14 mouse cellular contexts compared by ENCODE assay signal in genomic region chr19:44303502-44303901, GRCm38 (mm10). TPM values are rescaled to one million over a fixed set of nuclear protein-coding genes. Genes with fewer than 3 reads are reported as not detected.
DNase-seq lines count a peak whose midpoint lies in the region; ATAC-seq and TF ChIP-seq lines count a peak whose summit lies in the region.
"Had no signal": no experiment of that assay in that cellular context is flagged by ENCODE, and none has a peak within 500 bp of the region (broad histone marks: within the 10 kb centered on the region; RNA-seq: fewer than 3 reads in every experiment).

No protein-coding gene starts in this region.

- no peaks in the 10 kb centered on the region for H3K9me3 ChIP-seq in MEL (replicated peaks; ENCODE audit: insufficient read depth, low read length)
- no peaks in the 10 kb centered on the region for H3K9me3 ChIP-seq in limb, embryonic 10.5 days (replicated peaks)
- H3K9me3 ChIP-seq: hindbrain, embryonic 13.5 days; limb, embryonic 13.5 days; midbrain, embryonic 15.5 days; stomach, embryonic 15.5 days had no signal

- WGBS in limb, embryonic 10.5 days = 93% methylated on average over 8 of the region's 8 CpGs

- ATAC-seq in frontal cortex, adult (ENCODE audit: low TSS enrichment) = peak; percentile 55
- ATAC-seq in monocyte, adult 5-6 weeks (replicated peaks; ENCODE audit: insufficient number of reproducible peaks, low FRiP score, low TSS enrichment, poor library complexity, severe bottlenecking) = no peak
- ATAC-seq: midbrain, embryonic 15.5 days had no signal

- no peak for DNase-seq in frontal cortex, postnatal 14 days (ENCODE audit: low spot score in 2 of 2)
- DNase-seq in left cerebral cortex, adult 2 months (ENCODE audit: extremely low spot score in 1 of 2, low spot score in 2 of 2) = peak in 1 of 2 experiments; percentile 57
- no peak for DNase-seq in left cerebral cortex, postnatal 4 days
- DNase-seq in MEL (ENCODE audit: low read depth, low spot score) = peak; percentile 37
- peak; percentile 19 for DNase-seq in limb, embryonic 10.5 days (ENCODE audit: low spot score)
- no peak for DNase-seq in adrenal gland, postnatal 36 days
- DNase-seq: kidney, adult 9 months; lung, adult 2 months had no signal

- no peak for TF ChIP-seq RAD21 in MEL (IDR thresholded peaks at IDR 0.05; ENCODE audit: low read depth, low read length)

- intact Hi-C loops in left cerebral cortex, adult 2 months (cut with DNase I) = loop anchor here (1.0 kb wide), 1 partner anchor 29 kb away; no protein-coding TSS in a partner anchor
- intact Hi-C loops in left cerebral cortex, postnatal 4 days (cut with DNase I) = no loop called here

- no peak overlapping the region for H3K9ac ChIP-seq in MEL (ENCODE audit: control insufficient read depth, low read depth, low read length, poor library complexity, severe bottlenecking)
- H3K9ac ChIP-seq: hindbrain, embryonic 13.5 days; limb, embryonic 13.5 days; midbrain, embryonic 15.5 days; stomach, embryonic 15.5 days had no signal

- H3K4me1 ChIP-seq in MEL (ENCODE audit: control insufficient read depth in 1 of 2, insufficient read depth in 2 of 2, low read length in 2 of 2) = peaks cover 4 to 34% of the 10 kb centered on the region in 2 experiments
- H3K4me1 ChIP-seq in limb, embryonic 10.5 days = peaks cover 25% of the 10 kb centered on the region

- TF ChIP-seq POLR2A in MEL (IDR thresholded peaks at IDR 0.05; ENCODE audit: control insufficient read depth in 1 of 2, insufficient read depth in 1 of 2, low read depth in 1 of 2, low read length in 2 of 2, poor library complexity in 1 of 2) = peak in 1 of 2 experiments; percentile 6; a peak in 1 of 4 replicates

- H3K4me3 ChIP-seq in left cerebral cortex, adult 2 months = no peak overlapping the region; the same call in 1 of the 2 replicates
- no peak overlapping the region for H3K4me3 ChIP-seq in MEL (ENCODE audit: control insufficient read depth in 1 of 2, insufficient read depth in 1 of 2, low read depth in 2 of 2, low read length in 2 of 2)
- H3K4me3 ChIP-seq in limb, embryonic 10.5 days = no peak overlapping the region
- H3K4me3 ChIP-seq: hindbrain, embryonic 13.5 days; limb, embryonic 13.5 days; midbrain, embryonic 15.5 days; stomach, embryonic 15.5 days had no signal

- peaks cover 13% of the 10 kb centered on the region for H3K79me2 ChIP-seq in MEL (ENCODE audit: control insufficient read depth, insufficient read depth, low read length, poor library complexity)

- H3K27me3 ChIP-seq in MEL (ENCODE audit: control insufficient read depth in 1 of 2, insufficient read depth in 2 of 2, low read length in 2 of 2) = no peaks in the 10 kb centered on the region
- no peaks in the 10 kb centered on the region for H3K27me3 ChIP-seq in limb, embryonic 10.5 days (ENCODE audit: low read depth, poor library complexity, severe bottlenecking)
- H3K27me3 ChIP-seq: hindbrain, embryonic 13.5 days; limb, embryonic 13.5 days; midbrain, embryonic 15.5 days; stomach, embryonic 15.5 days had no signal

- no peak for TF ChIP-seq CTCF in left cerebral cortex, adult 2 months (IDR thresholded peaks at IDR 0.05)
- TF ChIP-seq CTCF in MEL (IDR thresholded peaks at IDR 0.05 in 2 of 3, conservative IDR thresholded peaks at IDR 0.05 in 1 of 3; ENCODE audit: control insufficient read depth in 1 of 3, insufficient read depth in 1 of 3, low read depth in 2 of 3, low read length in 3 of 3, poor library complexity in 1 of 3, severe bottlenecking in 1 of 3) = no peak

- H3K27ac ChIP-seq in left cerebral cortex, adult 2 months = peak overlapping the region; percentile 75
- no peak overlapping the region for H3K27ac ChIP-seq in MEL (ENCODE audit: control insufficient read depth, low read depth, low read length)
- H3K27ac ChIP-seq in limb, embryonic 10.5 days = no peak overlapping the region
- H3K27ac ChIP-seq: hindbrain, embryonic 13.5 days; limb, embryonic 13.5 days; midbrain, embryonic 15.5 days; stomach, embryonic 15.5 days had no signal

- peaks cover 29 to 61% of the 10 kb centered on the region in 2 experiments for H3K36me3 ChIP-seq in MEL (ENCODE audit: control insufficient read depth in 1 of 2, insufficient read depth in 2 of 2, low read length in 2 of 2)
- peaks cover 99% of the 10 kb centered on the region for H3K36me3 ChIP-seq in limb, embryonic 10.5 days

- TF ChIP-seq EP300 in MEL (IDR thresholded peaks at IDR 0.05; ENCODE audit: low read depth in 1 of 2, low read length in 2 of 2) = no peak

TF ChIP-seq in MEL, 35 proteins besides CTCF, POLR2A, EP300 and RAD21:
- TF ChIP-seq MAFK (IDR thresholded peaks at IDR 0.05; ENCODE audit: borderline replicate concordance, low read depth, low read length) (no peak), CHD1 (IDR thresholded peaks at IDR 0.05; ENCODE audit: low read depth, low read length) (0 out of 2 replicates have a peak, but pooled peaks have one; percentile 60)

RNA-seq across cellular contexts. Expression of gene Scd2, which starts 10.0 kb away (rescaled TPM):
- 100 to 1,000 TPM; 580 to 609 TPM for total RNA-seq in left cerebral cortex, adult 2 months (2021)
- 100 to 1,000 TPM; 554 to 565 TPM for total RNA-seq in left cerebral cortex, postnatal 4 days (2021)
- total RNA-seq in MEL (2012; rRNA removed) = 392 and 554 TPM in 2 replicates
- 100 to 1,000 TPM in 1 of 2 experiments, 10 to 100 TPM in 1; 47.4 to 593 TPM for polyA plus RNA-seq in MEL (2012; ENCODE audit: insufficient read depth in 1 of 2, insufficient read length in 2 of 2, low read depth in 1 of 2, low replicate concordance in 2 of 2, missing spikeins in 1 of 2)
- 324 and 335 TPM in 2 replicates for polyA plus RNA-seq in limb, embryonic 10.5 days (2016; fragmentation: Nextera tagmentation; extraction: Ambion mirVana)
- 38.6 to 52.6 TPM (median 50.7 TPM) in 3 replicates for total RNA-seq in monocyte, adult 5-6 weeks (2017)
- total RNA-seq in adrenal gland, postnatal 36 days (2021) = 100 to 1,000 TPM; 596 to 993 TPM

RNA-seq across cellular contexts. Expression of gene Scd4, which starts 29.4 kb away (rescaled TPM):
- 1 to 10 TPM; 2.1 to 2.3 TPM for total RNA-seq in left cerebral cortex, adult 2 months (2021)
- total RNA-seq in left cerebral cortex, postnatal 4 days (2021) = 1 to 10 TPM; 1.7 to 2.3 TPM
- 0.16 and 0.31 TPM in 2 replicates for total RNA-seq in MEL (2012; rRNA removed)
- polyA plus RNA-seq in MEL (2012; ENCODE audit: insufficient read depth in 1 of 2, insufficient read length in 2 of 2, low read depth in 1 of 2, low replicate concordance in 2 of 2, missing spikeins in 1 of 2) = under 1 TPM in 1 of 2 experiments, not detected in 1; 0.36 TPM
- 0.08 and 0.11 TPM in 2 replicates for polyA plus RNA-seq in limb, embryonic 10.5 days (2016; fragmentation: Nextera tagmentation; extraction: Ambion mirVana)
- total RNA-seq in monocyte, adult 5-6 weeks (2017) = 1.7 TPM in 1 of 3 replicates, not detected in the others
- 1 to 10 TPM; 5.1 to 8.5 TPM for total RNA-seq in adrenal gland, postnatal 36 days (2021)

Comparison
In these comparisons a context has a peak if more than half of its experiments do, and no peak if none do; other contexts are left out.
1. DNase-seq: peak in MEL (single experiment) and limb, embryonic 10.5 days (single experiment); none in frontal cortex, postnatal 14 days (0 of 2), left cerebral cortex, postnatal 4 days (single experiment) and adrenal gland, postnatal 36 days (0 of 2).